Mouse (Mus musculus): ENCODE measurements around the gene Slit3. TPM values are rescaled to one million over a fixed set of nuclear protein-coding genes. Genes with fewer than 3 reads are reported as not detected.

The Slit3 gene
- total RNA-seq, 2 experiments from 2014 or later: 98.5 to 98.8 TPM

- DNase-seq (ENCODE audit: low spot score in 2 of 2): peak; percentile 11 to 32
These were observed 1.2 kb downstream of the Slit3 start for GRCm38 (mm10) chr11:35122091-35122811.

- no peak for DNase-seq (ENCODE audit: low spot score in 2 of 2)
These were observed 3.6 kb downstream of the Slit3 start for GRCm38 (mm10) chr11:35124489-35125107.

DNA sequence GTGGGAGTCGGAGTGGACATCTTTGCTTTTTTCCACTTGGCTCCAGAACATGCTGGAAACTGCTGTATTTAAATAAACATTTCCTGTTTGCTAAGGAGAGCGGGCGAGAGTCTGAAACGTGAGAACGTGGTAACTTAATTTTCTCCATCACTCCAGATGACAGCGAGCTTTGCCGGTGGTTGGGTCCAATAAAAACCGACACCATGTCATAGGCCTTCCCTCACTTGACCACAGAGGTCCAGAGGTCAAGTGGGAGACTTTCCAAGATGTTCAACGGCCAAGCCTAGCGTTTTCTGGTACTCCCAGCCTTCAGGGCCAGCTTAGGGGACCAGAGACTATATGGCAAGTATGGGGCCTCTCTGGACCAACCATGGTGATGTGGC, 4.1 kb downstream of the Slit3 start:
- peak in 1 of 2 experiments; percentile 5 for DNase-seq (ENCODE audit: low spot score in 2 of 2)

DNA sequence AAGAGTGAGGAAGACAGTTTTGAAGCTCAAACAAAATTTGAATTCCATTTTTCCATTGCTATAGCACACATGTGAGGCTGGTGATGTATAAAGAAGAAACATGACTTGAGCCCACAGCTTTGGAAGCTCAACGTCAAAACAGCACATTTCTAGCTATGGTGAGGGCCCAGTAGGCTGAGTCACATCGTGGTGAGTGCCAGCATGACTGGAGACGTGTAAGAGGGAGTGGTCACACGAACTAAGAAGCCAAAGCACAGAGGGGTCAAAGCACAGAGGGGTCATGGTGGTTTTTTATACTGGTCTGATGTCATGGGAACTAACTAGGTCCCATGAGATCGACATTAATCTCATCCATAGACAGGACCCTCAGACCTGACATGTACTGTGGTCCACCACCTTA, 10.7 kb downstream of the Slit3 start:
- DNase-seq (ENCODE audit: low spot score in 2 of 2): no peak

DNA sequence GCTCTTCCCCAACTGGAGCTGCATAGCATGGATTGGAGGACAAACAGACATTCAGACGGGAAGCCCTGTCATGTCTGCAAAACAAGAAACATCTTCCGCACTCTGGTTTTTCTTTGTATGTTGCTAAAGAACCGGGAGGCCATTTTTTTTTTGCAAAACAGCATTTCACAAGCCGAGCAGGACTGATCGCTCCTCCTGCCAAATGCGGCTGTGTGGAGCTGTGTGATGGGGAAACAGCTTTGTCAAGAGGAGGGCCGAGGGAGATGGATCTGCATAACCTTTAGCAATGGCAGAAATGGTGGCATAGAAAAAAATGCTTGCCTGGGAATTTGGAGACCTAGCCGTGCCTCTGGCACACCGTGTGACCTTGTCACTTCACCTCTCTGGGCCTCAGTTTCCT, 15.6 kb downstream of the Slit3 start:
- no peak for DNase-seq (ENCODE audit: low spot score in 2 of 2)

- DNase-seq (ENCODE audit: low spot score in 2 of 2): no peak
These were observed 19.1 kb downstream of the Slit3 start for GRCm38 (mm10) chr11:35140092-35140491.

- DNase-seq (ENCODE audit: low spot score in 2 of 2): no peak
These were observed 21.2 kb downstream of the Slit3 start for GRCm38 (mm10) chr11:35142202-35142601.

DNA sequence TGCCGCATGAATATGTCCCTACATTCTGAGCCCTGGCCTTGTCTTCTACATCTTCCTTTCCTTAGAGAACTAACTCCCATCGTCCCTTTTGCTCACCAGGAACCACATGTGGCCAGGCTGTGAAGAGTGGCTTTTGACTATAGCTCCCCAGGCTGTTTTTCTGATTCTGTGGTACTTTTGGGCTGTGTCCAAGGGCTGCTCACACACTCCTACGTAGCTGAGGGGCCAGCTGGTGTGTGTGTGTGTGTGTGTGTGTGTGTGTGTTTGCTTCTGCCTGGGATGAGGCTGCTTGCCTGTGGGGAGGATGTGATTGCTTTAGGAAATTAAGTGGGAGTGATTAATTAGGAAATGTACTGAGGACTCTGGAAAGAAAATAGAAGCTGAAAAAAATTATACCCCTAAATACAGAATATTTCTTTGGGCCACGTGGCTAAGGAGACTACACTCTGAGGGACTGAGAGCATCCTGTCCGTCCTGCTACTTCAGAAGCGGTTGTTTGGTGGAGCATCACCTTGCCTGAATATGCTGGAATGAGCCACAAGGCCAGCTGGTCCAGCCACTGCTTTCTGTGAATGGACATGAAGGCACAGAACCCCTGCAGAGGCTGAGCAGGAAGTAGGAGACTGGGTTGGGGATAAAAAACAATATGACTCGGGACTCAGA, 21.8 kb downstream of the Slit3 start:
- DNase-seq (ENCODE audit: low spot score in 2 of 2): peak; percentile 68 to 74

- no peak for DNase-seq (ENCODE audit: low spot score in 2 of 2)
These were observed 26.9 kb downstream of the Slit3 start for GRCm38 (mm10) chr11:35147818-35148445.

DNA sequence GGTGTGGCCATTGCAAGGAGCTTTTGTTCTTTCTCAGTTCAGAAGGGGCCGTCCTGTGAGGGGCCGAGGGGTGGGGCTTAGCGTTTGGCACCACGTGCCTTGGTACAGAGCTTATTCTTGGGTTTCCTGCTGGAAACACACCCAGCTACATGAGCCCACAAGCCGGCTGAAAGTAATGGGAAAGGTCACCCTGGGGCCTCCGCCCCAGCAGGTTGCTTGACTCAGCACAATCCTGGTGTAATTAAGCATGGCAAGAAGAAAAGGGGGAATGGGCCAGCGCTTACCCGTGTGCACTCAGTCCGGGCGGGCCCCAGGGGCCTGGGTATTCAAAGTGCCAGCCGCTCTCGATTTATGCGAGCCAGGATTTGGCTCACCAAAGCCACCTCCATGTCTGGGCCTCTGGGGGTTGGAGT, 30.5 kb downstream of the Slit3 start:
- no peak for DNase-seq (ENCODE audit: low spot score in 2 of 2)

GRCm38 (mm10) chr11:35152875-35153274, 31.9 kb downstream of the Slit3 start:
- DNase-seq (ENCODE audit: low spot score in 2 of 2): no peak

DNA sequence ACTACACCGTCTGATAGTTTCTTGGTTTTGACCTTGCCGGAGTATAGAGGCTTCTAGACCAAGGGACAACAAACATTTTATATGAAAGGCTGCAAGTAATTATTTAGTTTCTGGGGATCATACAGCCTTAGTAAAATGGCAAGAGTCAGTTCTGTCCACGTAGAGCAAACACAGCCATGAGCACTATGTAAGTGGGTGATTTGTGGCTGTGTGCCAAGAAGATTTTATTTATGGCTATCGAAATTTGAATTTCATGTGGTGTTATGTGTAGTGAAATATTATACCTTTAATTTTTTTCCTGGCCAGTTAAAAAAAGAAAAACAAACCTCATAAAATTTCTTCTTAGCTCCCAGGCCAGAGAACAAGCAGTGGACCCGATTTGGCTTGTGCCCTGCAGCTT, 33.4 kb downstream of the Slit3 start:
- no peak for DNase-seq (ENCODE audit: low spot score in 2 of 2)

GRCm38 (mm10) chr11:35155281-35155680, 34.3 kb downstream of the Slit3 start:
- DNase-seq (ENCODE audit: low spot score in 2 of 2): no peak

- DNase-seq (ENCODE audit: low spot score in 2 of 2): no peak
These were observed 35.7 kb downstream of the Slit3 start for GRCm38 (mm10) chr11:35156676-35157075.

- DNase-seq (ENCODE audit: low spot score in 2 of 2): no peak
These were observed 39.7 kb downstream of the Slit3 start for GRCm38 (mm10) chr11:35160682-35161211.

- no peak for DNase-seq (ENCODE audit: low spot score in 2 of 2)
These were observed 42.4 kb downstream of the Slit3 start for GRCm38 (mm10) chr11:35163396-35163795.

- no peak for DNase-seq (ENCODE audit: low spot score in 2 of 2)
These were observed 46.2 kb downstream of the Slit3 start for GRCm38 (mm10) chr11:35167176-35167575.

- DNase-seq (ENCODE audit: low spot score in 2 of 2): no peak
These were observed 50.5 kb downstream of the Slit3 start for GRCm38 (mm10) chr11:35171505-35171904.

DNA sequence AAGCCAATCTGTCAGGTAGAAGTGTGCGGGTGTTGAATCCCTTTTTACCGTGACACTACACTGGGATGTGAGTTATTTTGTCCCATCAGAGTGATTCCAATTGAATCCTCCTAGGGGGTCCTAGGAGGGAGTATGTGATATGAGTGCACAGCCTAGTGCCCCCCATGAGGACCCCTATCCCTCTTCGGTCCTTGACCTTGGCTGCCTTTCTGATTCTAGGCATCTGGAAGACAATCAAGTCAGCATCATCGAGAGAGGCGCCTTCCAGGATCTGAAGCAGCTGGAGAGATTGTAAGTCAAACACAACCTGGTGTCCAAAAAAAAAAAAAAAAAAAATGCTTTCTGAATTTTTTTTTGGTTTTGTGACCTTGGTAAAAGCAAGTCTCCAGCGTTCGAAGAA, 56.5 kb downstream of the Slit3 start:
- no peak for DNase-seq (ENCODE audit: low spot score in 2 of 2)

- peak in 1 of 2 experiments; percentile 41 for DNase-seq (ENCODE audit: low spot score in 2 of 2)
These were observed 57.3 kb downstream of the Slit3 start for GRCm38 (mm10) chr11:35178144-35178817.

GRCm38 (mm10) chr11:35179305-35179704, 58.3 kb downstream of the Slit3 start:
- DNase-seq (ENCODE audit: low spot score in 2 of 2): no peak
